Mouse (Mus musculus): ENCODE measurements around the gene Ss18l2.

DNA sequence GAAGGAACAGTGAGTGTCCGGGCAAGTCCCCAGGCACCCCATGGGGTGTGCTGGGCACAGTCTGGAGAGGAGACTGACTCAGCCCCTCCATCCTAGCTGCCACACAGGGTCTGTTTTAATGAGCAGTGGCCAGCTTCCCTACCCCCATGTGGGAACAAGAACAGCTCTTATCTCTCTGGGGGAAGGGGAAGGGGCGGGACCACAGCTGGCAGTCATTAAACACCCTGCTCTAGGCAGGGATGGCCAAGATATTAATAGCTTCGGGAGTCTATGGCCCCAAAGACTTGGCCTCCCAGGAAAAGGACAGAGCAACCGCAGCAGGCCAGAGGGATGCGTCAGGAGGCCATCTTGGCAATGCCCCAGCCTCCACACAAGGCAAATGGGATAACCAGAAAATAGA lies 37.8 kb upstream of the Ss18l2 start:
- TF ChIP-seq CTCF (IDR thresholded peaks at IDR 0.05; ENCODE audit: borderline replicate concordance, control insufficient read depth, extremely low read depth, insufficient read depth, low read length, poor library complexity) (no peak), POLR2A (IDR thresholded peaks at IDR 0.05; ENCODE audit: control insufficient read depth, extremely low read depth, insufficient read depth, low read length, poor library complexity) (no peak)
